Mouse (Mus musculus) limb, embryonic 12.5 days (tissue): ENCODE measurements around the gene Susd1. TPM values are rescaled to one million over a fixed set of nuclear protein-coding genes. Genes with fewer than 3 reads are reported as not detected.

Source experiments
- ATAC-seq: fragments of 200-750 bp; cut with Nextera tagmentation; 2 replicates; pipeline ENCODE4 v1.8.0; 2017; ENCODE audit warnings: low read depth, moderate TSS enrichment; ENCODE audit not compliant: insufficient number of reproducible peaks, insufficient read depth, low FRiP score, low TSS enrichment
- H3K27ac ChIP-seq: fragments of 300-500 bp; sonication (generic); 2 replicates; pipeline ENCODE4 v1.5.1; 2016; ENCODE audit warnings: mild to moderate bottlenecking, moderate library complexity
- H3K27me3 ChIP-seq: fragments of 300-500 bp; sonication (generic); 2 replicates; pipeline ENCODE4 v1.6.1; 2016; ENCODE audit warnings: mild to moderate bottlenecking, moderate library complexity
- H3K36me3 ChIP-seq: fragments of 300-500 bp; sonication (generic); 2 replicates; pipeline ENCODE4 v1.6.1; 2016; ENCODE audit warnings: mild to moderate bottlenecking, moderate library complexity
- H3K4me1 ChIP-seq: fragments of 300-500 bp; sonication (generic); replicated peaks from 2 replicates; pipeline ENCODE4 v1.6.1; 2016
- H3K4me2 ChIP-seq: fragments of 300-500 bp; sonication (generic); 2 replicates; pipeline ENCODE4 v1.6.1; 2016; ENCODE audit warnings: mild to moderate bottlenecking, moderate library complexity
- H3K4me3 ChIP-seq: fragments of 300-500 bp; sonication (generic); replicated peaks from 2 replicates; pipeline ENCODE4 v1.5.1; 2016; ENCODE audit warnings: mild to moderate bottlenecking
- H3K9ac ChIP-seq: fragments of 300-500 bp; sonication (generic); replicated peaks from 2 replicates; pipeline ENCODE4 v1.6.1; 2016; ENCODE audit warnings: mild to moderate bottlenecking, moderate library complexity
- H3K9me3 ChIP-seq: fragments of 300-500 bp; sonication (generic); 2 replicates; pipeline ENCODE4 v1.6.1; 2016; ENCODE audit warnings: mild to moderate bottlenecking, moderate library complexity
- WGBS: fragments of 180-500 bp; shearing (Covaris S2); methylation state at CpG from one replicate; pipeline ENCODE4 v1.1.7; 2016; 5-methylcytosine and 5-hydroxymethylcytosine counted together
- polyA plus RNA-seq: library from polyadenylated mRNA; unstranded; fragments of >200 nt; fragmentation: Nextera tagmentation; extraction: Ambion mirVana; gene quantifications from 2 replicates; pipeline ENCODE4 v1.2.1, GENCODE M21; 2016

Gene Susd1
- polyA plus RNA-seq, 1 experiment from 2014 or later, result 1.2 TPM

- Histone ChIP-seq H3K9me3 (no peaks in the 10 kb centered on the region), H3K4me2 (no peak overlapping the region), H3K27ac (peak overlapping the region; percentile 59), H3K4me3 (no peak overlapping the region), H3K27me3 (no peaks in the 10 kb centered on the region), H3K4me1 (peaks cover 31% of the 10 kb centered on the region), H3K36me3 (no peaks in the 10 kb centered on the region), H3K9ac (no peak overlapping the region)
- 49% methylated on average over 9 of the region's 9 CpGs for WGBS
- no peak for ATAC-seq
These were observed 106.8 kb downstream of the Susd1 start for GRCm38 (mm10) chr4:59331633-59332032.

- Histone ChIP-seq H3K4me3 (no peak overlapping the region), H3K4me2 (no peak overlapping the region), H3K27me3 (no peaks in the 10 kb centered on the region), H3K27ac (peak overlapping the region; percentile 59), H3K36me3 (no peaks in the 10 kb centered on the region), H3K9me3 (no peaks in the 10 kb centered on the region), H3K9ac (no peak overlapping the region), H3K4me1 (peaks cover 27% of the 10 kb centered on the region)
- WGBS, result 39% methylated on average over 10 of the region's 10 CpGs
- no peak for ATAC-seq
These were observed 107.3 kb downstream of the Susd1 start for GRCm38 (mm10) chr4:59330961-59331604.

- H3K27ac ChIP-seq, result peak overlapping the region; percentile 59
These were observed 108.8 kb downstream of the Susd1 start for GRCm38 (mm10) chr4:59329461-59330304.

GRCm38 (mm10) chr4:59328821-59329220 lies 109.6 kb downstream of the Susd1 start:
- WGBS, result 84% methylated on average over 7 of the region's 7 CpGs
- no peak for ATAC-seq
- Histone ChIP-seq H3K9me3 (no peaks in the 10 kb centered on the region), H3K4me2 (no peak overlapping the region), H3K27ac (no peak overlapping the region), H3K4me1 (peaks cover 21% of the 10 kb centered on the region), H3K27me3 (no peaks in the 10 kb centered on the region), H3K36me3 (no peaks in the 10 kb centered on the region), H3K9ac (no peak overlapping the region), H3K4me3 (no peak overlapping the region)

More at GRCm38 (mm10) chr4:59329461-59330304, 108.8 kb downstream of the Susd1 start:
- WGBS, result 77% methylated on average over 19 of the region's 19 CpGs
- Histone ChIP-seq H3K36me3 (no peaks in the 10 kb centered on the region), H3K9me3 (no peaks in the 10 kb centered on the region), H3K27me3 (no peaks in the 10 kb centered on the region), H3K4me1 (peaks cover 21% of the 10 kb centered on the region), H3K4me2 (no peak overlapping the region), H3K4me3 (no peak overlapping the region), H3K9ac (no peak overlapping the region)
- no peak for ATAC-seq

GRCm38 (mm10) chr4:59327986-59328385 lies 110.4 kb downstream of the Susd1 start:
- Histone ChIP-seq H3K27ac (no peak overlapping the region), H3K27me3 (no peaks in the 10 kb centered on the region), H3K9ac (no peak overlapping the region), H3K4me1 (peaks cover 28% of the 10 kb centered on the region), H3K36me3 (no peaks in the 10 kb centered on the region), H3K4me3 (no peak overlapping the region), H3K9me3 (no peaks in the 10 kb centered on the region), H3K4me2 (no peak overlapping the region)
- WGBS, result 96% methylated on average over 5 of the region's 5 CpGs
- ATAC-seq, result no peak

- Histone ChIP-seq H3K9ac (no peak overlapping the region), H3K9me3 (no peaks in the 10 kb centered on the region), H3K4me2 (no peak overlapping the region), H3K27ac (no peak overlapping the region), H3K4me3 (no peak overlapping the region), H3K27me3 (no peaks in the 10 kb centered on the region), H3K36me3 (no peaks in the 10 kb centered on the region), H3K4me1 (peaks cover 23% of the 10 kb centered on the region)
- ATAC-seq, result no peak
- 59% methylated on average over 6 of the region's 6 CpGs for WGBS
These were observed 112.2 kb downstream of the Susd1 start for GRCm38 (mm10) chr4:59326031-59326760.

- no peak for ATAC-seq
- Histone ChIP-seq H3K27me3 (no peaks in the 10 kb centered on the region), H3K36me3 (no peaks in the 10 kb centered on the region), H3K27ac (no peak overlapping the region), H3K4me1 (peaks cover 14% of the 10 kb centered on the region), H3K4me2 (no peak overlapping the region), H3K9me3 (no peaks in the 10 kb centered on the region), H3K9ac (no peak overlapping the region), H3K4me3 (no peak overlapping the region)
- 87% methylated on average over 5 of the region's 5 CpGs for WGBS
These were observed 114.1 kb downstream of the Susd1 start for GRCm38 (mm10) chr4:59324317-59324716.

- H3K4me2 ChIP-seq, result no peak overlapping the region
- H3K36me3 ChIP-seq, result no peaks in the 10 kb centered on the region
- no peak; the same call in 1 of the 2 replicates for ATAC-seq
- H3K4me1 ChIP-seq, result peaks cover 17% of the 10 kb centered on the region
- 23% methylated on average over 7 of the region's 7 CpGs for WGBS
- H3K4me3 ChIP-seq, result no peak overlapping the region
- H3K9ac ChIP-seq, result no peak overlapping the region
- no peaks in the 10 kb centered on the region for H3K27me3 ChIP-seq
- H3K27ac ChIP-seq, result no peak overlapping the region
- no peaks in the 10 kb centered on the region for H3K9me3 ChIP-seq
These were observed 115.2 kb downstream of the Susd1 start for GRCm38 (mm10) chr4:59323231-59323651.

GRCm38 (mm10) chr4:59322733-59323132 lies 115.7 kb downstream of the Susd1 start:
- WGBS, result 57% methylated on average over 3 of the region's 3 CpGs
- H3K9me3 ChIP-seq, result no peaks in the 10 kb centered on the region
- no peaks in the 10 kb centered on the region for H3K36me3 ChIP-seq
- 0 out of 2 replicates have a peak overlapping the region, but pooled peaks have one; percentile 51 for H3K27ac ChIP-seq
- H3K4me2 ChIP-seq, result no peak overlapping the region
- no peak for ATAC-seq
- peaks cover 17% of the 10 kb centered on the region for H3K4me1 ChIP-seq
- H3K9ac ChIP-seq, result no peak overlapping the region
- no peaks in the 10 kb centered on the region for H3K27me3 ChIP-seq
- no peak overlapping the region for H3K4me3 ChIP-seq

- 78% methylated on average over 6 of the region's 6 CpGs for WGBS
- ATAC-seq, result no peak
- H3K27ac ChIP-seq, result no peak overlapping the region
- H3K27me3 ChIP-seq, result no peaks in the 10 kb centered on the region
- H3K9me3 ChIP-seq, result no peaks in the 10 kb centered on the region
- no peak overlapping the region for H3K4me3 ChIP-seq
- H3K36me3 ChIP-seq, result no peaks in the 10 kb centered on the region
- H3K4me1 ChIP-seq, result peaks cover 17% of the 10 kb centered on the region
- H3K4me2 ChIP-seq, result no peak overlapping the region
- H3K9ac ChIP-seq, result no peak overlapping the region
These were observed 116.4 kb downstream of the Susd1 start for GRCm38 (mm10) chr4:59322056-59322455.
